Mouse (Mus musculus): Measurements from ENCODE around the gene Hist1h3c. TPM values are rescaled to one million over a fixed set of nuclear protein-coding genes. Genes with fewer than 3 reads are reported as not detected.

Hist1h3c gene
- polyA plus RNA-seq (2017; shearing (Covaris generic)): not detected

GRCm38 (mm10) chr13:23745381-23746161, at the start of gene Hist1h3c:
Gene Hist1h3c (minus strand): TSS chr13:23745602.

GRCm38 (mm10) chr13:23769613-23770012, 24.2 kb upstream of the Hist1h3c start, which contains the start of gene Trim38:
Gene Trim38 (plus strand): TSS chr13:23769913.

GRCm38 (mm10) chr13:23763586-23764323, 18.4 kb upstream of the Hist1h3c start, which contains the start of gene Hist1h1a:
Gene Hist1h1a (plus strand): TSS chr13:23763666.

GRCm38 (mm10) chr13:23761871-23762821, 16.7 kb upstream of the Hist1h3c start, which contains the start of gene Hist1h3a:
Gene Hist1h3a (minus strand): TSS chr13:23762386.

GRCm38 (mm10) chr13:23760972-23761864, 15.8 kb upstream of the Hist1h3c start, which contains the start of gene Hist1h4a:
Gene Hist1h4a (minus strand): TSS chr13:23761230.

GRCm38 (mm10) chr13:23756790-23757189, 11.4 kb upstream of the Hist1h3c start, which contains the start of gene Hist1h4b:
Gene Hist1h4b (plus strand): TSS chr13:23757013.

GRCm38 (mm10) chr13:23752067-23752741, 6.8 kb upstream of the Hist1h3c start, which contains the start of gene Hist1h3b:
Gene Hist1h3b (plus strand): TSS chr13:23752267.

GRCm38 (mm10) chr13:23750839-23751477, 5.6 kb upstream of the Hist1h3c start, which contains the start of gene Hist1h2ab:
Gene Hist1h2ab (plus strand): TSS chr13:23751126.

GRCm38 (mm10) chr13:23746201-23747080, 1.0 kb upstream of the Hist1h3c start, which contains the start of gene Hist1h2bb:
Gene Hist1h2bb (plus strand): TSS chr13:23746734.

GRCm38 (mm10) chr13:23738677-23739068, 6.7 kb downstream of the Hist1h3c start, which contains the start of gene Hist1h1c:
Gene Hist1h1c (plus strand): TSS chr13:23738808.

GRCm38 (mm10) chr13:23710374-23711089, 34.9 kb downstream of the Hist1h3c start, which contains the start of gene Hfe:
Gene Hfe (minus strand): TSS chr13:23710854.

GRCm38 (mm10) chr13:23698300-23698693, 47.1 kb downstream of the Hist1h3c start, which contains the start of gene Hist1h4c:
Gene Hist1h4c (minus strand): TSS chr13:23698454.

GRCm38 (mm10) chr13:23695514-23695913, 49.9 kb downstream of the Hist1h3c start, which contains the start of gene Hist1h1t:
Gene Hist1h1t (plus strand): TSS chr13:23695814.

